Mouse (Mus musculus) adrenal gland (tissue): ENCODE measurements at regions not wholly inside any gene's neighbourhood (a gene's known extent, or its start where the extent isn't known, plus 50 kb on each side); places are given as distances from the start of the nearest gene placed in this dataset.

Experiments
- intact Hi-C: fragments of 180-260 bp; cut with DNase I; formaldehyde crosslinking; loops from one replicate; pipeline ENCODE4 v1.15.1; 2025

- intact Hi-C loops, result no loop called here
These were observed 660.5 kb upstream of the Sel1l start for GRCm38 (mm10) chr12:92509494-92509893.

GRCm38 (mm10) chr12:92508796-92509489 is 660.0 kb upstream of the Sel1l start:
- intact Hi-C loops, result no loop called here

- intact Hi-C loops, result no loop called here
These were observed 635.0 kb upstream of the Sel1l start for GRCm38 (mm10) chr12:92483984-92484383.

- intact Hi-C loops, result no loop called here
These were observed 625.5 kb upstream of the Sel1l start for GRCm38 (mm10) chr12:92474293-92475062.

- intact Hi-C loops, result no loop called here
These were observed 602.3 kb upstream of the Sel1l start for GRCm38 (mm10) chr12:92451110-92451818.

GRCm38 (mm10) chr12:92418458-92418857 is 569.5 kb upstream of the Sel1l start:
- intact Hi-C loops, result no loop called here

GRCm38 (mm10) chr12:92405506-92405905 is 556.5 kb upstream of the Sel1l start:
- intact Hi-C loops, result no loop called here

GRCm38 (mm10) chr12:92400987-92401386 is 552.0 kb upstream of the Sel1l start:
- intact Hi-C loops, result no loop called here

- intact Hi-C loops, result no loop called here
These were observed 537.2 kb upstream of the Sel1l start for GRCm38 (mm10) chr12:92386195-92386594.

GRCm38 (mm10) chr12:92384266-92384937 is 535.4 kb upstream of the Sel1l start:
- intact Hi-C loops, result no loop called here

- intact Hi-C loops, result no loop called here
These were observed 530.2 kb upstream of the Sel1l start for GRCm38 (mm10) chr12:92379130-92379529.

GRCm38 (mm10) chr12:92365926-92366325 is 517.0 kb upstream of the Sel1l start:
- intact Hi-C loops, result no loop called here

- intact Hi-C loops, result no loop called here
These were observed 504.7 kb upstream of the Sel1l start for GRCm38 (mm10) chr12:92353386-92354257.

GRCm38 (mm10) chr12:92318241-92318640 is 469.3 kb upstream of the Sel1l start:
- intact Hi-C loops, result no loop called here

- intact Hi-C loops, result no loop called here
These were observed 468.7 kb upstream of the Sel1l start for GRCm38 (mm10) chr12:92317609-92318008.

- intact Hi-C loops, result no loop called here
These were observed 467.3 kb upstream of the Sel1l start for GRCm38 (mm10) chr12:92316285-92316684.

GRCm38 (mm10) chr12:92315820-92316219 is 466.9 kb upstream of the Sel1l start:
- intact Hi-C loops, result no loop called here

- intact Hi-C loops, result loop anchor here (10.0 kb wide), 2 partner anchors 288 to 1242 kb away; no protein-coding TSS in a partner anchor
These were observed 454.1 kb upstream of the Sel1l start for GRCm38 (mm10) chr12:92302951-92303591.

GRCm38 (mm10) chr12:92294887-92295286 is 445.9 kb upstream of the Sel1l start:
- intact Hi-C loops, result no loop called here

- intact Hi-C loops, result no loop called here
These were observed 444.4 kb upstream of the Sel1l start for GRCm38 (mm10) chr12:92293341-92293720.
